Mouse (Mus musculus) CD4-positive, CD25-positive, alpha-beta regulatory T cell, adult 4 months (primary cell): ENCODE results near the gene Pcf11. TPM values are rescaled to one million over a fixed set of nuclear protein-coding genes. Genes with fewer than 3 reads are reported as not detected.
A peak's percentile ranks its signal among the peaks of the same experiment; 100 is the strongest.

ENCODE experiments used
- ATAC-seq: one replicate; pipeline ENCODE4 v1.8.0; 2017
- polyA plus RNA-seq, 2 experiments: library from polyadenylated mRNA; unstranded; fragments of 100-300 nt; shearing (Covaris generic); gene quantifications; one replicate each; pipeline ENCODE4 v1.2.1; 2017

Gene Pcf11
- polyA plus RNA-seq, 2 experiments from 2014 or later = 37.9 to 42.7 TPM

GRCm38 (mm10) chr7:92636295-92637011 is 33.3 kb downstream of the Pcf11 start:
- ATAC-seq = peak; percentile 15

DNA sequence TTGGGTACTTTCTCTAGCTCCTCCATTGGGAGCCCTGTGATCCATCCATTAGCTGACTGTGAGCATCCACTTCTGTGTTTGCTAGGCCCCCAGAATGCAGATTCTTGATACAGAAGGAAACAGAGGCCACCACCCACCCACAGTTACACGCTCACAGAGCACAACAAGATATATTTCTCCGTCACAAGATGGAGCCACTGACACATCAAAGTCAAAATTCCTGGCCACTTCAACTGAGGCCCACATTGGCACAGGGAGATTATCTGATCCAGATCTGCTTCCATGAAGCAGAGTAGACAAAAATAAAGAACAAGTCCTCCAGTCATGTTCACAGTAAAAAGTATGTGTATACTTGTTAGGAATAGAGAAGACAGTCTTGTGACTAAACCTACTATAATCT is 39.6 kb downstream of the Pcf11 start:
- ATAC-seq = no peak

- ATAC-seq = peak; percentile 61
Measured at GRCm38 (mm10) chr7:92624488-92624887, 45.2 kb downstream of the Pcf11 start.

- no peak for ATAC-seq
Measured at GRCm38 (mm10) chr7:92610830-92611229, 58.9 kb downstream of the Pcf11 start.

DNA sequence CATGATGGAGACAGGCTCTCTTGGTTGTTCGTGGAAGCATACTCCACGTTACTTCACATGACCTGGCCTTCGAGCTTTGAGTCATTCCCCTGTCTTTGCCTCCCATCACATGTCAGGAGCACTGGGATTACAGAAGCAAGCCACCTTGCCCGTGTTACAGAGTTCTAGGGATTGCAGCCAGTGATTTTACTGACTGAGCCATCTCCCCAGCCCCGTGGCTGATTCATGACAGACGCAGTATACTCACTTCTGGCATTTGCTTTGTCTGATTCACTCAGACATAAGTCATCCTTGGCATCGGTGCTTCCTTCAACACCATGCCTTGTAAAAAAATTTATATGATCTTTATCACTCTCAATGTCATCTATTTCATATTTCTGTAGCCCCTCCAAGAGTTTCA is 64.8 kb downstream of the Pcf11 start:
- no peak for ATAC-seq

Other genes starting within 250 kb of the Pcf11 start
- gene Ccdc90b, start 108.8 kb downstream of the Pcf11 start, polyA plus RNA-seq = 10 to 100 TPM; 16.6 to 18.8 TPM
- under 1 TPM in 1 of 2 experiments, not detected in 1; 0.16 TPM for gene Ankrd42, start 32.8 kb downstream of the Pcf11 start, polyA plus RNA-seq
- under 1 TPM in 1 of 2 experiments, not detected in 1; 0.60 TPM for gene Rab30, start 71.7 kb upstream of the Pcf11 start, polyA plus RNA-seq
- gene Ddias, start 204.3 kb upstream of the Pcf11 start, polyA plus RNA-seq = 1 to 10 TPM; 2.9 to 4.7 TPM
- gene Prcp, start 204.5 kb upstream of the Pcf11 start, polyA plus RNA-seq = 10 to 100 TPM; 29.3 to 31.2 TPM